Mouse (Mus musculus) bone marrow, adult 2 months (tissue): ENCODE data around the gene Rad51b. TPM values are rescaled to one million over a fixed set of nuclear protein-coding genes. Genes with fewer than 3 reads are reported as not detected.

ENCODE experiments used
- H3K27ac ChIP-seq: fragments of 200-500 bp; 2 replicates; pipeline ENCODE4 v1.5.1; 2012; ENCODE audit warnings: low read depth, mild to moderate bottlenecking, control low read depth, inconsistent platforms, low read length; ENCODE audit not compliant: control insufficient read depth, poor library complexity, insufficient read depth
- H3K4me1 ChIP-seq: fragments of 200-500 bp; 2 replicates; pipeline ENCODE4 v1.6.1; 2011; ENCODE audit warnings: low read length; ENCODE audit not compliant: control insufficient read depth, insufficient read depth
- H3K4me3 ChIP-seq: fragments of 200-500 bp; replicated peaks from 2 replicates; pipeline ENCODE3; 2011; ENCODE audit warnings: mild to moderate bottlenecking, low read depth, low read length, control low read depth; ENCODE audit not compliant: control insufficient read depth
- CTCF ChIP-seq: fragments of 200-500 bp; IDR thresholded peaks from 2 replicates; pipeline ENCODE4 v1.5.1; 2011; ENCODE audit warnings: low read length, control low read depth; ENCODE audit not compliant: control insufficient read depth, insufficient read depth
- POLR2A ChIP-seq: fragments of 200-500 bp; IDR thresholded peaks from 2 replicates; pipeline ENCODE4 v1.6.1; 2011; ENCODE audit warnings: low read depth, mild to moderate bottlenecking, control low read depth, low read length, borderline replicate concordance; ENCODE audit not compliant: control insufficient read depth
- WGBS: fragments of 180-500 bp; shearing (Covaris S2); methylation state at CpG from one replicate; pipeline ENCODE4 v1.1.7; 2018; 5-methylcytosine and 5-hydroxymethylcytosine counted together
- polyA plus RNA-seq: library from polyadenylated mRNA; stranded (reverse); fragments of >200 nt; gene quantifications from 2 replicates; pipeline ENCODE4 v1.2.4, GENCODE M21; 2011; ENCODE audit warnings: low replicate concordance; ENCODE audit not compliant: missing spikeins, insufficient read depth, insufficient read length

The Rad51b gene
- polyA plus RNA-seq, 1 experiment, result 2.3 TPM

GRCm38 (mm10) chr12:79708423-79708733, 411.3 kb downstream of the Rad51b start:
- no peak overlapping the region for H3K4me3 ChIP-seq
- no peaks in the 10 kb centered on the region for H3K4me1 ChIP-seq
- TF ChIP-seq CTCF (no peak), POLR2A (no peak)
- H3K27ac ChIP-seq, result no peak overlapping the region
- 85% methylated on average over 5 of the region's 5 CpGs for WGBS

- H3K27ac ChIP-seq, result no peak overlapping the region
- H3K4me3 ChIP-seq, result no peak overlapping the region
- H3K4me1 ChIP-seq, result no peaks in the 10 kb centered on the region
- TF ChIP-seq CTCF (no peak), POLR2A (no peak)
Observed at GRCm38 (mm10) chr12:79713286-79713685, 416.2 kb downstream of the Rad51b start.

GRCm38 (mm10) chr12:79714484-79714883, 417.4 kb downstream of the Rad51b start:
- 87% methylated on average over 6 of the region's 6 CpGs for WGBS
- TF ChIP-seq CTCF (no peak), POLR2A (no peak)

DNA sequence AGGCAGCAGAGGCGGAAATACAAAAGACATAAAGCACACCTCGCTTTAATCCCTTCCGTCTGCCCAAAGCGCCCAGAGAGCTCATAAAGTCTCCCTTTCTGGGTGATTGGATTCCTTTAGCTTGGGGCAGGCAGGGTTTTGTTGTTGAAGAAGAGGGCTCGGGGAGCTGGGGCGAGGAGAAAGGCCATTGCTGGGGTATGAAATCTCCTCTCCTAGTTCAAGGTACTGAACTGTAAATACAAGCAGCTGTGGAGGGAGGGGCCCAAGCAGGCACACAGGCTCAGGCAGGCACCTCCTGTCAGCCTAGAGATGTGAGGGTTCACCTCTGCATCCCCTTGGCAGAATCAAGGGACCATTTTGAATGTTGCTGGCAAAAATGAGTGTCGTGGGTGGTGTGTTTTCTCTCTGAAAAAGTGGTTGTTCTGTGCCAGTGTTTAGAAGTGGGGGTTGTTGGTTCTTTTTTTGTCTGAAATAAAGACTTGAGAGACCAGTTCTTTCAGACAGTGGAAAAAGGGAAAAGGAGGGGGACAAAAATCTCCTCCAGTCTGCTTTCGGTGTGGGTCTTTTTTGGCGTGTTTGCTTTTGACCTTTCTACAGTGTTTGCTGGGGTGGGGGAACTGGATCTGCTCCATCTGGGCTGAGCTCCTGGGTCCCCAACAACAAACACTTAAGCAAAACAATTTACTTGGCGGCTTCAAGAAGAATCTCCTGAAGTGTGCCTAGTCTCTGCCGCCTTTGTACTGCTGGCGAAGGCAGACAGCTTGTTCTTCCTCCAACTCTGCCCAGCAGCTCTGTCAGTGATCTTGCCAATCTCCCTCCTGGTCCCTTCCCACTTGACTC, 418.6 kb downstream of the Rad51b start:
- Histone ChIP-seq H3K4me1 (no peaks in the 10 kb centered on the region), H3K4me3 (no peak overlapping the region), H3K27ac (no peak overlapping the region)
- WGBS, result 90% methylated on average over 12 of the region's 12 CpGs
- TF ChIP-seq POLR2A (no peak), CTCF (no peak)

More at GRCm38 (mm10) chr12:79714484-79714883, 417.4 kb downstream of the Rad51b start:
- no peak overlapping the region for H3K27ac ChIP-seq
- no peaks in the 10 kb centered on the region for H3K4me1 ChIP-seq
- H3K4me3 ChIP-seq, result no peak overlapping the region

DNA sequence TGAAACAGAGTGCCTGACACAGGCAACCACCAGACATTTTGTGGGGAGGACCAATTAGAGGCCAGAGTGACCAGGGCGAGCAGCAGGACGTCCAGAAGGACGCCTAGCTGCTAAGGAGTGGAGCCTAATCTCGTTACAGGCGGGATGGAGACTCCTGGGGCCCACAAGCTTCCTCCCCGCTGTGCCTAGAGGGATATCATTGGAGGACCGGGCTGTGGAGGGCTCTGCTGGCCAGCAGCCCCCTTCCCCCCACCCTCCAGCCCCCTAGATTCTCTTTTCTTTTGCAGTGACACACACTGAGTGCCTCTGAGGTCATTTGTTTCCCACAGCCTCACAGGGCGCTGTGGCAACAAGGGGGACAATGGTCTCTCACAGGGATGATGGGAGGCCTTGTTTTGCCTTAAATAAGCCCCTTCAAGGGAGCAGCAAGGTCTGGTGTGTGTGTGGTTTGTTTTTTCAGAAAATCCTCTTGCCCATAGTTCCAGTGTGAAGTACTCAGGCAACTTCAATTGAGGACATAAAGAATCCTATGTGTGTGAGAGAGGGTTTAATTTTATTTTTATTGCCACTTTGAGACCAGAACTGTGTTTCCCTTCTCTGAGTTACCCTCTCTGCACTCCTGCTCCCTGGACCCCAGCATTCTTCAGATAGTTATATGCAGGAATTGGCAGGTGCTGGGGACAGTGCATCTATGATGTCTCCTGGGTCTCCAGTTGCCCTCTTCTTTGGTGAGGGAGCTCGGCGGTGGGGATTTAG, 422.2 kb downstream of the Rad51b start:
- Histone ChIP-seq H3K27ac (no peak overlapping the region), H3K4me3 (no peak overlapping the region), H3K4me1 (no peaks in the 10 kb centered on the region)
- no peak for TF ChIP-seq POLR2A
- 85% methylated on average over 10 of the region's 10 CpGs for WGBS

DNA sequence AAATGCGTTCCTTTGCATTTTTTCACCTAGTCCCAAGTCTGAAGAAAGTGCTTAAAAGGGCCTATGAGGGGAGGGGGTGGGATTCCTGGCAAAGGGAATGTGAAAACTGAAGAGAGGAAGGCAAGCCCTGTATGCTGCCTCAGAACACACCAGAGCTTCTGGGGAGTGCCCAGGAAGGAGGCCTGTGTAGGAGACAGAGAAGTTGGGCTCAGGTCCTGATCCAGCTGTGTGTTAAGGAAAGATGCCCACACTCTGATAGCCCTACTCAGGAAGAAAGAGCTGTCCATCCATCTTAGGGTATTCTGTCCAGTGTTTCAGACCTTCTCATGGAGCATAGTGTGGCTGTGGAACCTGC, 422.7 kb downstream of the Rad51b start:
- TF ChIP-seq POLR2A (no peak), CTCF (no peak)
- 96% methylated on average over 1 of the region's 1 CpGs for WGBS
- H3K4me1 ChIP-seq, result no peaks in the 10 kb centered on the region
- H3K4me3 ChIP-seq, result no peak overlapping the region
- no peak overlapping the region for H3K27ac ChIP-seq

- TF ChIP-seq POLR2A (no peak), CTCF (no peak)
- Histone ChIP-seq H3K27ac (no peak overlapping the region), H3K4me1 (no peaks in the 10 kb centered on the region), H3K4me3 (no peak overlapping the region)
Observed at GRCm38 (mm10) chr12:79724875-79725274, 427.8 kb downstream of the Rad51b start.

- H3K4me3 ChIP-seq, result no peak overlapping the region
- TF ChIP-seq CTCF (no peak), POLR2A (no peak)
- H3K4me1 ChIP-seq, result no peaks in the 10 kb centered on the region
- no peak overlapping the region for H3K27ac ChIP-seq
Observed at GRCm38 (mm10) chr12:79725711-79726110, 428.6 kb downstream of the Rad51b start.

GRCm38 (mm10) chr12:79726116-79726515, 429.0 kb downstream of the Rad51b start:
- TF ChIP-seq CTCF (no peak), POLR2A (no peak)
- Histone ChIP-seq H3K4me1 (no peaks in the 10 kb centered on the region), H3K4me3 (no peak overlapping the region), H3K27ac (no peak overlapping the region)
- 83% methylated on average over 2 of the region's 2 CpGs for WGBS
